13 mouse cellular contexts compared by ENCODE assay signal in genomic region chr6:82640046-82640445, GRCm38 (mm10).
A peak's percentile ranks its signal among the peaks of the same experiment; 100 is the strongest.
DNase-seq lines count a peak whose midpoint lies in the region; ATAC-seq lines count a peak whose summit lies in the region.
"Had no signal": no experiment of that assay in that cellular context is flagged by ENCODE, and none has a peak within 500 bp of the region (broad histone marks: within the 10 kb centered on the region; RNA-seq: fewer than 3 reads in every experiment).

No protein-coding gene starts in this region.

- ATAC-seq in megakaryocyte progenitor cell, adult 5-6 weeks (replicated peaks; ENCODE audit: poor library complexity) = no peak
- ATAC-seq: activated CD4-positive, CD25-positive, alpha-beta regulatory T cell, adult 4 months; liver, embryonic 12.5 days had no signal

- DNase-seq in layer of hippocampus, adult 11-12 months (ENCODE audit: low spot score) = peak; percentile 29
- DNase-seq in layer of hippocampus, postnatal 25 days (ENCODE audit: extremely low spot score in 1 of 2, low spot score in 1 of 2) = no peak
- DNase-seq in fibroblast of lung, adult 2 months (ENCODE audit: low read depth) = peak; percentile 23
- peak; percentile 11 for DNase-seq in layer of hippocampus, adult 9-10 months (ENCODE audit: low spot score)
- peak; percentile 2 to 39 for DNase-seq in right cerebral cortex, postnatal 36 days (ENCODE audit: low spot score in 2 of 2)
- DNase-seq in Muller cell, postnatal 12 days (ENCODE audit: inconsistent ontology term) = no peak
- DNase-seq: adrenal gland, postnatal 36 days; gastrocnemius, adult 2 months; heart, adult 18-20 months; thymus, postnatal 4 days had no signal

Comparison
In these comparisons a context has a peak if more than half of its experiments do, and no peak if none do; other contexts are left out.
1. DNase-seq: peak in layer of hippocampus, adult 11-12 months (single experiment), fibroblast of lung, adult 2 months (single experiment), layer of hippocampus, adult 9-10 months (single experiment) and right cerebral cortex, postnatal 36 days (2 of 2); none in layer of hippocampus, postnatal 25 days (0 of 2) and Muller cell, postnatal 12 days (single experiment).